Mouse (Mus musculus) adrenal gland, adult 8-10 months (tissue): Measurements from ENCODE around the gene Glycam1. TPM values are rescaled to one million over a fixed set of nuclear protein-coding genes. Genes with fewer than 3 reads are reported as not detected.

ENCODE experiments used
- DNase-seq: peaks from one replicate; pipeline ENCODE4 v3.0.0; 2022
- total RNA-seq, 4 experiments: library from RNA; stranded (reverse); gene quantifications; 2 replicates each; pipeline ENCODE4 v1.2.4; 2022

Glycam1 gene
- total RNA-seq, 4 experiments from 2014 or later: not detected

GRCm38 (mm10) chr15:103518600-103519385 lies 46.1 kb downstream of the Glycam1 start:
- DNase-seq: no peak

GRCm38 (mm10) chr15:103514914-103515313 lies 50.0 kb downstream of the Glycam1 start:
- no peak for DNase-seq

- peak; percentile 66 for DNase-seq
Observed at GRCm38 (mm10) chr15:103514119-103514518, 50.8 kb downstream of the Glycam1 start.

GRCm38 (mm10) chr15:103513621-103514031 lies 51.3 kb downstream of the Glycam1 start:
- no peak for DNase-seq

Other genes starting within 250 kb of the Glycam1 start
- 10 to 100 TPM; 13.4 to 21.9 (median 19.1) TPM for gene Zfp385a, start 225.0 kb downstream of the Glycam1 start, total RNA-seq
- gene Itga5, start 198.3 kb downstream of the Glycam1 start, total RNA-seq: 10 to 100 TPM; 29.5 to 36.7 (median 34.0) TPM
- not detected for gene Gtsf1, start 134.6 kb downstream of the Glycam1 start, total RNA-seq
- gene Gtsf2, start 116.6 kb downstream of the Glycam1 start, total RNA-seq: not detected
- gene Nckap1l, start 111.3 kb downstream of the Glycam1 start, total RNA-seq: 10 to 100 TPM in 2 of 4 experiments, 1 to 10 TPM in 2; 4.8 to 13.3 (median 8.7) TPM
- gene Pde1b, start 62.0 kb downstream of the Glycam1 start, total RNA-seq: 10 to 100 TPM in 2 of 4 experiments, 1 to 10 TPM in 2; 6.0 to 15.8 (median 10.5) TPM
- 10 to 100 TPM in 3 of 4 experiments, 1 to 10 TPM in 1; 5.1 to 14.2 (median 12.8) TPM for gene Ppp1r1a, start 27.1 kb downstream of the Glycam1 start, total RNA-seq
- 1 to 10 TPM in 1 of 4 experiments, under 1 TPM in 2, not detected in 1; 0.65 to 1.1 (median 0.66) TPM for gene Mucl1, start 190.4 kb upstream of the Glycam1 start, total RNA-seq